Mouse (Mus musculus) cerebellum, adult 11-12 months (tissue): Measurements from ENCODE around the gene Tent4a.

Experiments
- DNase-seq: peaks from one replicate; pipeline ENCODE4 v3.0.0; 2022

Gene Tent4a

DNA sequence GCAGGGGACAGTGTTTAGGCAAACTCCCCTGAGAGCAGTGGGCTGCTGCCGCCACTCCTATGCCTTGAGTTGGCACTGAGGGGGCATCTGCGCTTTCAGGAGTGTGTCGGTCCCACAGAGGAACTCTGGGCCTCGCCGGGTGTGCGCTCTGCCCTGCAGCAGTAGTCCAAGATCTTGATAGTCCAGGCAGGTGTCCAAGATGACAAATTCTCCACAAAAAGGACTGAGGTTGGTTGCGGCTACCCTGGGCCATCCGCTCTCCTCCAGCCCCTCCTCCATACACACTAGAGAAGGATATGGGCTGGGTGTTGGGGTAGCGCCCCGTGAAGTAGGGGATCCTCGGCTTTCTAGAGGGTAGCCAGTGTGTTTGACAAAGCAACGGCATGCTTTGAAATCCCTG, 9.2 kb upstream of the Tent4a start:
- DNase-seq = no peak

DNA sequence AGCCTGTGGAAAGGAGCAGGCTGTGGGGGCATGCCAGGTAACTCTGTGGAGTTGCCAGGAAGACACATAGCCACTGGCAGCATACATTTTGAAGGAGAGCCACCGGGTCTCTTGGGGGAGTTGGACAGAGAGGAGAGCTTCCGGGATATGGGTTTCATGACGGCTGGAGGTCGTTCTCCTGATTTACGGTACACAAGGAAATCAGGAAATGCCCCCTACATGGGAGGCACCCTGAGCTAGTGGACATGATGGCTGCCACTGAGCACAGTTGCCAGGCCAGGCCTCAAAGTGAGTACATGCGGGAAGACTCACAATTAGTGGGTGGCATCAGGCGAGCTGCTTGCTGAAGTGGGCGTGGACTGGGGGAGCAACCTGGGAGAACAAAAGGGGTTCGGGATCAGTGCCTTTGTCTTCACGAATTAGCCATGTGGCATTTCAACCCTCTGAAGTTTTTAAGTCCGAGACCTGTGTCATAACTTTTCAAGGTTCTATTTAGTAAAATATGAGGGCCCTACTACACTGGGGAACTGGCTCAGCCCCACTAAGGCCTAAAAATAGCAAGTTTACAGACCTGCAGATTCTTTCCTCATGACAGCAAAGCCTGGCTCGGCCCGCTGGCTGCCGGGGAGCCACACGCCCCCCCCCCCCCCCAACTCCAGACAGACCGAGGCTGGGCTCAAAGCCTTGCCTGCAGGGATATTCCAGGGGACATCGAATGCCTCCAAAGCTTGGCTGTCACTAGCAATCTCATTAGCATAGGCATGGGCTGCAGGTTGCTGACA, 8.3 kb upstream of the Tent4a start:
- no peak for DNase-seq

DNA sequence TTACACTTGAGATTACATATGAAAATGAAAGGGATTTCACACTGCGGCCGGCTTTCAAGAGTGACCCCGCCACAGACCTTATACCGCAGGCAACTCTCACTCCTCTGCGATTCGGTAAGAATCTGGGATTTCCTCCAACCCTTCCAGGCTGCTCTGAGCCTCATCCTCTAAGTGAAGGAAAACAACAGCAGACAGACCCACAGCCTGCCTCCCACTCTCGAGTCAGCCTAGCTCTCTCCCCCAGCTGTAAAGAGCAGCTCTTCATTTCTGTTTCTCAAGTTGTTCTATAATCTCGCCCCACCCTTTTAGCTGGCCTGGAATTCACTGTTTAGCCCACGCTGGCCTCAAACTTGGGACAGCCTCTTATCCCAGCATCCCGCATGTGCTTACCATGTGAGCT, 7.4 kb upstream of the Tent4a start:
- no peak for DNase-seq

DNA sequence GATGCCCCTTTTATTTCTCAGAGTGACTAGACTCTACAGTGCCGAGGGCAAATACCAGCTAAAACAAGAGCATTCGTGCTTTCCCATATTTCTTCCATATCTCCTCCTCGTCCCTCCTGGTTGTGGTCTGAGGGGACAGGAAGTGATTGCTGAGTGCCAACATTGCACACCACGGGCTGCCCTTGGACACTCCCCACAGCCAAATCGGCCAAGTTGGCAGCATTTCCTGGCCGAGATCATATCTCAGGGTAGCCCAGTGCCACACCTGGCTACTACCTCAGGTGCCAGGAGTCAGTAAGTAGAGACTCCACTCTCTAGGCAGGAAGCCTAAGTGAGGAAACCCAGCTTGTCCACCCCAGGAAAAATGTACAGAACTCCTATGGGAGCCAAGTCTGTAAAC, 6.8 kb upstream of the Tent4a start:
- DNase-seq = peak; percentile 59

DNA sequence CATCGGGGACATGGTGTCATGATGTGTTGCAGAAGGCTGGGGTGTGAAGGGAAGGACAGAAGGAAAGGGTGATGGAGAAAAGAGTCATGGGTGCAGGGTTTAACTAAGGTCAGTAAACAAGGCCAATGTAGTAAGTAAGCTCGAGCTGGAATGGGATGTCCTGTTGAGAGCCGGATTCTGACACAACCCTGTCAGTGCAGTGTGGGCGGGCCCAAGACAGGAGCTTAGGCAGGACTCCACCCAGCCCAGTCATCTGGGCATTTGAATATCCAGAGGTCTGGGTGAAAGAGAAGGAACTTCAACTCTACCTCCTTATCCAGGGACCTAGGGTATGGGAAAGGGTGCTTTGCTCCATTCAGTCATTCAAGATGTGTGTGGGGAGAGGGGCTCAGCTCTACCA, 3.9 kb upstream of the Tent4a start:
- no peak for DNase-seq

DNA sequence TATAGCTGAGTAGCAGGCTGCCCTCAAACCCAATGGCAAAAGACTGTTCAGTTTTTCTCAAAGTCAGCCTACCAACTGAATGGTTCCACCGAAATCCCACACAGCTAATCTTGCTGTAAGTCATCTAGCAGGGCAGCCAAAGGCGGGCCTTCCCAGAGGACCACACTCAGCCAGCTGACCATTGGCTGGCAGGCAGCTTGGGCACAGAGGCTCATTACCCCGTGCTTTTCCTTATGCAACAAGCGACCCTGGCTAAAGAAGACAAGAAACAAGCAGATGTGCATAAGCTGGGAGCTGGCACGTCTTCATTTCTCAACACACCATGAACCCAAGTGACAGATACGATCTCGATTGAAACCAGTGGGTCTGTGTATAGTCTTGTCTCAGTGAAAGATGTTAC, 2.9 kb upstream of the Tent4a start:
- no peak for DNase-seq

DNA sequence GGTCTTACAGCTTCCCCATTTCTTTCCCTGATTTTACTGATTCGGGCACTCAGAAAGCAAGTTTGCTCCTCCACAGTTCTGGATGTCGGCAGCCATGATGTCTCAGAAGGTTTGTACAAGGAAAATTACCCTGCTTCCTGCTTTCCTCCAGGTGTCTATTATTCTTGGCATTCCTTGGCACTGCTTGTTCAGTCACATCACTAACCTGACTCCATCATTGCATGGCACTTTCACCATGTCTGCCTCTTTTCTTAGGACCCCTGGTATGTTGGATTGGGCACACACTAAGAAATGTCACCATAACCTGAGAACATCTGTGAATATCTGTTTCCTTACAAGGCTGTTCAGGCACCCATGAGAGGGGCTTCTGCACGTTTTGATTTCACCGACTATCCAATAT, 1.6 kb upstream of the Tent4a start:
- peak; percentile 42 for DNase-seq

DNA sequence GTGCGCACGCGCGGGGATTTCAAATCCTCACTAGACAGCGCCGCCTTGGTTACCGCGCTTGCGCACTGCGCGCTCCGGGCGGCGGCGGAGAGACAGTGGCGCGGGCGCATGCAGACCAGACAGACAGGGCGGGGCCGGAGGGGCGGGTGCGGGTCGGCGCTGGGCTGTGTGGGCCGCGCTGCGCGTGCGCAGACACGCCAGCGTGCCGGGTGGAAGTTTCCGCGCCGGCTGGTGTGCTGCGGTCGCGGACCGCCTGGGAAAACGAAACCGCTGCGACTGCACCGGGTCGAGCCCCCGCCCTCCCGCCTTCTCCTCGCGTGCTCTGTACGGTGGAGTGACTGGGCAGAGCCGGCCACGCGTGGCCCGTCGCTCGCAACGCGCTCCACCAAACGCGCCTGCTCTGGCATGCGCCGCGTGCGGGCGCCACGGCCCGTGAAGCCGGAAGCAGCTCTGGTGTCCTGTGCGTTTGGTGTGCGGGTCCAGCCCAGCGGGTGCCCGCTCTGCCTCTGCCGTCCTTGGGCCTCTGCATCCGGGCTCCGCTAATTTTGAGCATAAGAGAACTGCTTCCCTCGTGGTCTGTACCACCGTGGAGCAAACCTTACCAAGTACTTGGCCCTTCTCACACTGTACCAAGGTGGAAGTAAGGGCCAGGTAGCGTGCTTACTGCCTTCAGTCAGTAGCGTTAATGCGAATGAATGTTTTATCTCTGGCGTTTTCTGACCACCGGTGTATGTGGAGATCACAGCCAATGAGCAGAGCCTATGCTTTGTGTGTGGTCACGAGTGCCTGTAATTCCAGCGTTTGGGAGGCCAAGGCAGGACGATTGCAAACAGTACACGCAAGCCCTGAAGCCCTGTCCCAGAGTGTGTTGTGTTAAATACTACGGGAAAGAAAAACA, 486 bp upstream of the Tent4a start:
- DNase-seq = peak; percentile 99

DNA sequence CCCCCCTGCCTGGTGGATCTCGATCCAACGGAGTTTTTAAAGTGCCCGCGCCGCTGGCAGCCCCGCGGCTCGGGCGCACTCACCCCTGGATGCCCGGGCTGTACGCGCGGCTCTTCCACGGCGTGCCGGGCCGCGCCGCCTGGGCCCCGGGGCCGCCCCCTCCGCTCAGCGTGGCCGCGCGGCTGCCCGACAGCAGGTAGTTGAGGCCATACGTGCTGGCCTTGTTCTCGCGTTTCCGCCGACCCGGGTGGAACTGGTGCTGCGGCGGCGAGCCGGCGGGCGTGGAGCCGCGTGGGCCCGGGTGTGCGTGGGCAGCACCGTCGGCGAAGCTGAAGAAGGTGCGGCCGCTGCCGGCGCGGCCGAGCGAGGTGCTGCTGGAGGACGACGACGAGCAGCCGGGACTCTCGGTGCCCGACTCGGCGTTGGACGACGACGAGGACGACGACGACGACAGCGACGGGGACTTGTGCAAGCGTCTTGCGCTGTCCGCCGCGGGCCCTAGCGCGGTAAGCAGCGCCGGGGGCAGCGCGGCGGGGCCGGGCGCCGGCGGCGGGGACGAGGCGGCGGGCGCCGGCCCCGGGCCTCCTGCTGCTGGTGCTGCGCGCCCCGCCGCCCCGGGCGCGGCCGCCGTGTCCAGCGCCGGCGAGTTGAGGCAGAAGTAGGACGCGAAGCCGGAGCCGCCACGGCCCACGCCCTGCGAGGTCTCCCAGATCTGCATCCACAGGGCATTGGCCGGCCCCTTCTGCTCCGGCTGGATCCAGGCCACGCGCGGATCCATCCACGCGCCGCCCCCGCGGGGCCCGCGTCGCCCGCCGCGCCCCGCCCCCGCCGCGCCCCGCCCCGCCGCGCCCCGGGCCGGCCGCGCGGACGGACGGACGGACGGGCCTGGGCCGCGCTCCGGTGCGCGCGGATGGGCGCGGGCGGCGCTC, 748 bp downstream of the Tent4a start, which contains the start of gene Nsun2:
TSS of gene Nsun2 (plus strand) at position 342 of the 929 bp plus-strand sequence.
- peak; percentile 85 for DNase-seq

DNA sequence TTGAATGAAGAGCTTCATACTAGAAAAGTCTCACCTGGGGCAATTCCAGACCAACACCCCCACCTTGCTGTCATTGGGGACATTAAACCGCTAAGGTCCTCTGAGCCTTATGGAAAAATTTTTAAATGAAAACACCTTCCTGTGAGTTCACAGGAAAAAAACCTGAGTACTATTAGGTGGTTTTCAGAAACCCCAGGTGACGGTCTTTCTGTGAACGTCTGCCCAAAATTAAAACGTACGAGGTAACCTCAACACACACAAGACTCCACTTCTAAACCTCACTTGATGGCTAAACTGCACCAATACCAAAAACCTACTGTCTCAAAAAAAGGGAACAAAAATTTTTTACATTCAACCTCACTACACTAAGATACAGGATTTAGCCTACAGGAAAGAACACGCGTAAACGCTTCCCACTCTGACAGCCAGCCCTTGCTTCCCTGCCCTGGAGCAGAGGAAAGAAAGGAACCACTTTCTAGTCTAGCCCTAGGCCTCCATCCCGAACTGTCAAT, 1.5 kb downstream of the Tent4a start:
- no peak for DNase-seq

DNA sequence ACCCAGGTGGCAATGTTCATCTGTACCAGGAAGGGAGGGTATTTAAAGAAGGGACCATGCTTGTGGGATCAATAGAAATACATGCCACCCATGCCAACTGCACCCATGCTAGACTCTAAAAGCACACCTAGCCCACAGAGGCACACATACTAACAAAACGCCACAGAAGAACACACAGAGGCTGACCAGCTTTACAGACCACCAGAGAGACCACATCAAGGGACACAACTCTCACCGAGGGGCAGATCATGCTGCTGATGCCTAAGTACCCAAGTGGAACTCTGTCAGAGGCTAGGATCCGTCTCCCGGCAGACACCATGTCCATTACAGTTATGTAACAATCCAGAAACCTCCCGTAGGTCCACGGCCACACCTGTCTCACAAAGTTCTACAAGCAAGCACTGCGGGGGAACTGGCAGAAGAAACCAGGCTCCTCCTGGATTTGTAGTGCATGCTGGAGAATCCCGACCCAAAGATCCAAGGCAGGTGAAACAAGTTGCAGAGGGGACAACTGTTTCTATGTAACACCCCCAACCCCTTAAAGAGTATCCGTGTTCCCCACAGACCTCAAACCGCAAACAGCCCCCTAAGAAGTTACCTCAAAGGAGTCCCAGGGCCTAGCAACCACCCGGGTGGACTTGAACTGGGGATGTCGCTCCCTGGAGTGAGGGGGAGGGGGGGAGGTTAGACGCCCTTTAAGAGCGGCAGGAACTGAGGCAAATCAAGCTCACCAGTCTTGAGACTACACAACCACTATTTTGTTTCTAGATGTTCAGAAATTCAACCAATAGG, 2.1 kb downstream of the Tent4a start:
- DNase-seq = peak; percentile 65

DNA sequence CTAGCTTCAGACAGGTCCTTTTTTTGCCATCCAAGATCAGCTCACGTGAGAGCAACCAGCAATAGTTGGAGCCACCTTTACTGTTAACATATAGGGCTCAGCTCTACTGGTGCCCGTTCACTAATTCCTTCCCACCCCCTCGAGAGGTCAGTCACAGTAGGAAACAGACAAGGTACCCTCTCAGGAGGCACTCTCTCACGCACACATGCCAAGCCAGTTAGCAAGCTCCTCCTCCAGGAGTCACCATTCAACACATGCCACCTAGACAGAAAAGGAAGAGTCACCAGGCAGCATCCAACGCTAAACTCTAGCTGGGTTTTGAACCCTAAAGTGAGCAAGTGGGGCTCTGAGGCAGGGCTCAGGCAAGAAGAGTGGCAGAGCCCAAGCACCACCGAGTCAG, 3.0 kb downstream of the Tent4a start:
- no peak for DNase-seq

DNA sequence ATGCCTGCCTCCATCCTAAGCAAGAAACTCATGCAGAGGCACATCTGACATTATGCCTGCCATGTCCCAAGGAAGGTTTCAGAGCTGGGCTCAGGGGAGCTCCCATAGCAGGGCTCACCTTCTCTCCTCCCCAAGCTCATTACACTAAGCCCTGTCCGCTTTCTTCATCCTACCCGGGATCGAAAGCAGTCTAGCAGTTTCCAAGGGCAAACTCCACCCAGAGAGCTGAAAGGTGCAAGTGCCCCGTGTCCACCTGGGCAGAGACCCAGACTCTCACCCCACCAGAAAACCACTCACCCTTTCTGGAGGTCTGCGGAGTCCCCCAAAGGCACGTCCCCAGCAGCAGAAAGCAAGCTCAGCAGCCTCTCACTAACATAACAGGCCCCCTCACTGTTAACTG, 3.5 kb downstream of the Tent4a start:
- DNase-seq = peak; percentile 42

DNA sequence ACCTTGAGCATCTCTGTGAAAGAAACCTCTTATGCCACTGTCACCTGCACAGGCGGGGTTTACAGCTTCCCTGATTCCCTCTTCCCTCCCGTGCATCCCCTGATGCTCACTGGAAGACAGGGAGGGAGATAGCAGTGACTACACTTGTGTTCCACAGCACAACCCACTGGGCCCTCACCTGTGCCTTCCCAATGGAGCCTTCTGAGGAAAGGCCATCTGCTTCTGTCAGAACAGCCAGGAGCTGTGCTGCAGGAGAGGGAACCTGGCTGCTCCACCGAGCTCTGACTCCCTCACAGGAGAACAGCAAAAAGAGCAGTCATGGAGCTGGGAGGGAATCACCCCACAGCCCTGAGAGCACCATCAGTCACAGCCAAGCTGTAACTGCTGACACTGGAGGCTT, 4.3 kb downstream of the Tent4a start:
- DNase-seq = peak; percentile 71

DNA sequence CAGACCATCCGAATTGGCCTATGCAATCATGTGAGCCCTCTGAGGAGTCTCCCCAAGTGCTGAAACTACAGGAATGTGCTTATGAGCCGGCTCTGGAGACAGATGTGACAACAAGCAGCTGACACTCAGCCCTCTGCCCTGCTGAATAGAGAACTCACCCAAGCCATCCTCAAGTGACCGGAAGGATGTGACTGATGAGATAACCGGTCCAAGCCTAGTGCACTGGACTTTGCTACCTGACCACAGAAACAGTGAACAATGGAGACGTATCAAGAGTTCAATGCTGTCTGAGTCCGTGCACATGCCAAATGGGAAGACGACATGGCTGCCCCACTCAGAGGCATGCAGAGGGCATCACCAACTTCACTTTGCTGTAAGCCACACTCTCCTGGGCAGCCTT, 5.9 kb downstream of the Tent4a start:
- no peak for DNase-seq

DNA sequence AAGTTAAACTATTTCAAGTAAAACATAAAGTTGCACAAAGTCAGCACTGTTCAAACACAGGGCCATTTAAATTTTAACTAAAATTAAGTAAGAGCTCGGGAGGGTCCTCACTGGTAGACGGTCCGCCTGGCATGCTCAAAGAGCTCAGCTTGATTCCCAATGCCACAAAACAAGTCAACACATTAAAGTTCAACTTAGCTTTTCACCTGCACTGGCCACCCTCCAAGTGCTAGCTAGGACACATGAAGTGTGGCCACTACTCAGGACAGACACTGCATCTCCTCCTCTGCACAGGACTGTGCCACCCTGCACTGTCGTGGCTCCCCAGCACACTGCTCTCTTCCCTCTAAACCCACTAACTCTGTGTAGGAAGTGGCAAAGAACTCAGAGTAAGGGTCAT, 8.6 kb downstream of the Tent4a start:
- DNase-seq = no peak

DNA sequence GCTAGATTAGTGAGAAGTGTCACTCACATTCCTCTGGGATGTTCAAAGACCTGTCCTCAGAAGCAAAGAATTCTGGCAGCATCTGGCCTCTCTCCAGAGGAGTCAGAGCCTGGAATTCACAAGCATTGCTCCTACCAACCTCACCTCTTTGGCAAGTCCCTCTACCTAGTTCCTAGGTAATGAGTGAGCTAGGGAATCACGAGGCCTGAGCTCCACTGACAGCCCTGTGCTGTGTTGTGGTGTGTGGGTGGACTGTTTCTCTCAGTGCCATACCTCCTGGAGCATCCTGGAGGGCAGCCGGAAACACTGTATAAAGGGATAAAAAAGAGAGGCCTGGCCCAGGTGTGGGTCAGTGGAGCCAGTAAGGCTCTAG, 10.3 kb downstream of the Tent4a start:
- DNase-seq = peak; percentile 56

DNA sequence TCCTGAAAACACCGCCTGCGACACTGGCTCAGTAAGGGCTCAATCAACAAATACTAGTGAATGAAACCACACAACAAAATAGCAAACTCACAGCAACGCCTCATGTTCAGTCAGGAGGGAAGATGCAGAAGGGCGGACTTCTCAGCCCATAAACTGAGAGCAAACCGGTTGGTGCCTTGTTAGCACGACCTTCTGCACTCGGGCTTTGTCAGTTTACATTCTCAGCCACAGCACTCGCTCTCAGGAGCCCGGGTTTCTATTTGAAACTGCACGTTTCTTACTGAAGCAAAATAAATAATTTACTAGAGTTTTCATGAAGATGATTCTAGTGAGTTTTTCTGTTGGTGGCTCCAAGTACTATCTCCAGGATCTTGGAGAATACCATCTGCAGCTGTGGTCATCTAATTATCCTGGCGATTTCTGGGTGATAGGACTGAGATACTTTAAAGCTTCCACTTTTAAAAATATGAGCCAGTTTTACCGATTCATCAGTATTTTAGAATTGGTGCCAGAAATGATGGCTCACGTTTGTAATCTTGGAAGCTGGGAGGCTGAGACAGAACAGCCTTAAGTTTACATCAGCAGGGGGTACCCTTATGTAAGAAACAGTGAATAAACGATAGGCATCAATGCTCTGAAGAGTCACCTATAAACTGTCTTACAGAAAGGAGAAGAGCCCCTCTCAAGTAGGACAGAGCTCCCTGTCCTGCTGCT, 10.8 kb downstream of the Tent4a start:
- DNase-seq = no peak

DNA sequence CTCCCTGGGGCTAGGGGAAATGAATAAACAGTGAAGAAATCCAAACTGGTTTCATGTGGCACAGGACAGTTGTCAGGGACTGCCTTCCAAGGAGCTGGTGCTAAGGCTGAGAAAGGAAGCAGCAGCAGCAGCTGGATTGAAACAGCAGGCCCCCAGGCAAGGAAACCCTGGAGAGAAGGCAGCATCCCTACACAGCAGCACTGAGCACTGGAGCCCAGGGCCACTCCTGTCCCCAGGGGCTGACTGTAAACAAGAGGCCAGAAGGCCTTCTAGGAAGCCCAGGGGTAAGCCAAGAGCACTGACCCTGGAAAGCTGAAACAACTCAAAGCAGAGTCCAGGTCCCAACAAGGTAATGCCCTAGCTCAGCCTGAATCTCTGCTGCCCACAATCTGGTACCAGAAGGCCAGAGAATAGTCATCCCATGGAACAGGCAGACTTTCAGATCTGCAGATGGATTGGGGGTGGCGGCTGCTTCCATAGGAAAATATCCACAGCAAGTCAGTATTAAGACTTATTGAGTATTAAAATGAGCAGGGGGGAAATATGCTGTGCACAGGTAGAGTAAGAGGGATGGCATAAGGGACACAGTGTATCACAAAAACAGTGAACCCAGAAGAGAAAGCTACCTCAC, 12.1 kb downstream of the Tent4a start:
- peak; percentile 40 for DNase-seq

DNA sequence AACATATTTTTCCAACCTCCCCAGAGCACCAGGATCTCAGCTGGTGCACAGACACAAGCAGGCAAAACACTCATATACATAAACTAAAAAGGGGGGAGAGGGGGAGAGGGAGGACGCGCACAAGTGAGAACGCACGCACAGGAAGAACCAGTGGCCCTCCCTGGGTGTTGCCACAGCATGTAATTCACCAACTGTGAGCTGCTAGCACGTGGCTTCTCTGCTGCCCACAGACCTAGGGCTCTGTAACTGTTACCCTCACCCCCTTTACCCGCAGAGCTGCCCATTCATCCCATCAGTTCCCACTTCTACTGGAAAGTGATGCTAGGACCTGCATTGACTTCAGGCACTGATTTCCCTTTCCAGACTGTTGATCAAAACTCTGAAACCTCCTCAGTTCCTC, 15.3 kb downstream of the Tent4a start:
- no peak for DNase-seq

DNA sequence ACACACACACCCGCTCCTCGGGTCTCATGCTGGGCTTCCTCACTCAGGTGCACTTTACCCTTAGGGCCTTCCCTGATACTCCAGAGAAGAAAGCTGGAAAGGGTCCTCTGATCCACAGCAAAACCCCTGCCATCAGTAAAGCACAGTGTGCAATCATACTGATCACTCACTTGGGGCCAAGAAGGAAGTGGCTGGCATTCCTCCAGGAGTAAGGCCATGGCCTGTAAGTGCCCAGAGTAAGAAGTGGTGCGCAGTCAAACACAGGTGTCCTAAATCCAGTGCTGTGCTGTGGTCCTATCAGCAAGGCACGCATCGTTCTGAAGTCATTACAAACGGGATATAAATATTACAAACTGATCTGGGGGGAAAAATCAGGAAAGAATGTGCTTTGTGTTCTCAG, 17.0 kb downstream of the Tent4a start:
- no peak for DNase-seq
